Mouse (Mus musculus) adipocyte (in vitro differentiated cells): ENCODE results near the gene Hk3.

Experiments used
- DNase-seq: peaks from one replicate; pipeline ENCODE4 v3.0.0-alpha.2; 2016; ENCODE audit warnings: low spot score

The Hk3 gene

DNA sequence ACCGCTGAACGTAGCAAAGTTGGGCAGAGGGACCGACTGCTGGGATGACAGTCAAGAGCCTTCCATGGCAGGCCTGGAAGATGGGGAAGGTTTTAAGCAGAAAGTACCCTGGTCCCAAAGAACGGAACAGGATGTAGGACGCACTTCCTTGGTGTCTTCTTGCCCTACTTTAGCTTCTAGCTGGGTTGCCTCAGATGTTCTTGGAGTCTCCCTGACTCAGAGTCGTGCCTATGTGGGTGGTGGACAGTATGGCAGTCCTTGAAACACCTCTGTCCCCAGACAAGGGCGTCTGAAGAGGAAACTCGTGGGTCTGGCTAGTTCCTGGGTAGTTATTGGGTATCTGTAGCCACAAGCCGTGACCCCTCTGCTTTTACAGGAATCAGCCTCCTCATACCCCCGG is 19.1 kb downstream of the Hk3 start:
- DNase-seq, result no peak

DNA sequence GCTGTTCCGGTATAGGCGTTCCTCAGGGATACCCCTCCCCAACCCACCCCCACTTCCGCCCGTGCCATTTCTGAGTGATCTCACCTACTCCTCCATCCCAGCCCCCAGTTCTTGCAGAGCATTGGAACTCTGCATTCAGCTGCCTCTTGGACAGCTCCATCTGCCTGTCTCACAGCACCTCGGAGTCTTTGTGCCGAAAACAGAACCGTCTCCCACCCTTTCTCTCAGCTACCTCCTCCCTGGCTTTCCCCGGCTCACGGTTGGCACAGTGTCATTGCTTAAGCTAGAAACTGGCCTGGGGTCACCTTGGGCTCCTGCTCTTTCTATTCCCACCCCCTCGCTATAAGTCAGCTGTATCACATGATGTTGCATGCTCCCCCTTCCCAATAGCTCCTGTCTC is 20.8 kb downstream of the Hk3 start:
- DNase-seq, result no peak

DNA sequence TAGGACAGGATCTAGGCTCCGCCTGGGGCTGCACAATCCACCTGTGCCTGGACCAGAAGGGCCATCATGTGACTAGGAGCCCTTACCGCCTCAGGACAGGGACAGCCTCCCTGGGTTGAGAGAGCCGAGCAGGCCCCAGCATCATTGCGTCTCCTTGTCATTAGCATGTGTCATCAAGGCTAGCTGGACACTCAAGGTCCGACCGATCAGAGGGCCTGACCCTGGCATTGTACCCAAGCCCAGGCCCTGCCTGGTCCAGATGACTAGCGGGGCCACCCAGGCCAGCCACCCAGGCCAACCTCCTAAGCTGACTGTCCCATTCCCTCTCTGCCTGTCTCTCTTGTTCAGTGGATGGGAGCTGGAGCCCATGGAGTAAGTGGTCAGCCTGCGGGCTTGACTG is 23.6 kb downstream of the Hk3 start:
- no peak for DNase-seq

DNA sequence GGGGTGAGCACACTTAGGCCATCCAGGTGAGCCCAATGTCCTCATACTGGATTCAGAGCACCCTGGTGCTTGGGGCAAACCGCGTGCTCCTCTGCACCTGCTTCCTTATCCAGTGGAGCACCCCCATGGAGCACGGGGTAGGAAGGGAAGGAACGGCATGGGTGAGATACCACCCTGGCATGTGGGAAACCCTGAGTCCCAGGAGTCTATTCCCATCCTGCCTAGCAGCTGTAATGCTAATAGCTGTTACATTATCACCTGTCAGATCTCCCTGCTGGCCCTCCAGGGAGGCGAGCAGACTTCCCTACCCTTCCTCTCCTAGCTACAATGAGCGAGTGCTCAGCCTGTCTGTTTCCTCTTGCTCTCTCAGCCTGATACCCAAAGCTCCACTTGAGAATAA is 26.0 kb downstream of the Hk3 start:
- no peak for DNase-seq

DNA sequence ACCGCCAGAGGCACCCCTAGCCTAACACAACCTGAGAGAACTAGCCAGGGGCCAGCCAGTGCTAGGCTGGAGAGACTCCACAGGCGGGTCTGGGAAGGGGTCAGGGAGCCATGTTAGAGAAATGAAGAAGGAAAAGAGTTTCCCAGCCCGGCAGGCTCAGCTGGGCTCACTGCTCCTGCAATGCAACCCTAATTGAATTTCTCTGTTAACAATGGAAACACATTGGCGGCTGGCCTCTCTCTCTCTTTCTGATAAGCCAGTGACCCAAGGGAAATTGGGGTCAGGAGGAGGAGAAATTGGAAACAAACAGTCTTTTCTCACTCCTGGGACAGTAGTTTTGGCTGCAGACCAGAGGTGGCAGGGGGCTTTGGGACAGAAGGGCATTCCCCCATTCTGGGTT is 26.6 kb downstream of the Hk3 start:
- no peak for DNase-seq

DNA sequence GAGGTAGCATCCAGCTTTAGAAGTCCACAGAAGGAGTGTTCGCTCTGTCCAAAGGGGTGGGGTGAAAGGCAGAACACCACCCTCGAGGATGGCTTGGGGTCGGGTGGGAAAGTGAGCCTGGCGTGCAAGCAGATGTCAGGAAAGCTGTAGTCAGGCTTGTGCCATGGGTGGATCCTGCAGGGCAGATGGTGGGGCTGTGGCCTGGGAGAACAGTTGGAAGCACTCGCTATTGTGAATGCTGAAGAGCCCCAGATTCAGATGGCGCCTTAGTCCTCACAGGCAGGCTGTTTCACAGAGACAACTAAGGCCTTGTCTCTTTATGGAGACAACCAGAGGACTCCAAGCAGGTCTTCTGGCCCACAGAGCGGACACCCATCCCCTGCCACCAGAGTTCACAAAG is 29.0 kb downstream of the Hk3 start:
- no peak for DNase-seq

DNA sequence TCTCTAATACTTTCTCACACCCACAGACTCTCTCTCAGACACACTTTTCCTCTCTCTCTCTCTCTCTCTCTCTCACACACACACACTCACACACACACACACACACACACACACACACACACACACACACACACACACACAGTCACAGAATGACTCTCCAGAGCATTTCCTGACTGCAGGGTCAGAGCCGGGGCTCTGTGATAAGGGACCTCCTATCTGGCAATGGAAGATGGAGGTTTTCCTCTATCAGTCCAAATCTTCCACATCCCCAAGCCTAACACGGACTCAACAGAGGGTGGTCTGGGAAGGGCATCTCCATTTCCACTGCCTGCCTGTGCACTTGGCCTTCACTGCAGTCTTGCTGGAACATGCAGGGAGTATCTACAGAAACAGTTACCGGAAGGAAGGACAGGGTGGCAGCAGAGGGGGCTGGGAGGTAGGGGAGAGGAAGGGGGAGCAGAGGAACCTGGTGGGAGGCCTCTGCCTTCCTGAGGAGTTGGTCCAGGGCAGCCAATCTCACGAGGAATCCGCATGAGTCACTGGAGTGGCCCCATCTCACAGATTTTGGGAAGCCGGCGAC is 32.9 kb downstream of the Hk3 start:
- DNase-seq, result no peak

DNA sequence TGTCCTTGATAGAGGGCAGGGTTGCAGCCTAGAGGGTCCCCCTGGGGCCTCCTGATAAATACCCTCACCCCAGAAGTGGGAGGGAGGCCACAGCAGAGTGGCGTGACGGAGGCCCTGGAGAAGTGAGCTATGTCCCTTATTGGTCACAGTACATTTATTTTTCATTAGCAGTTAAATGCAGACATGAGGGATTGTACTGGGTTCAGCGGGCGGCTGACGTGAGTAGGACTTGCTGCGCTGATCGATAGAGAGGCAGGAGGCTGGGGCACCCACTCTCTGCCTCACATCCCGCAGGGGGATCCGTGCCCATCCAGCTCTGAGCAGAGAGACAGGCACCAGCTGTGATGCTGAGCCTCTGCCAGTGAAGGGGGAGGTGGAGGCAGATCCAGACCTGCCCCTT is 33.8 kb downstream of the Hk3 start:
- no peak for DNase-seq

DNA sequence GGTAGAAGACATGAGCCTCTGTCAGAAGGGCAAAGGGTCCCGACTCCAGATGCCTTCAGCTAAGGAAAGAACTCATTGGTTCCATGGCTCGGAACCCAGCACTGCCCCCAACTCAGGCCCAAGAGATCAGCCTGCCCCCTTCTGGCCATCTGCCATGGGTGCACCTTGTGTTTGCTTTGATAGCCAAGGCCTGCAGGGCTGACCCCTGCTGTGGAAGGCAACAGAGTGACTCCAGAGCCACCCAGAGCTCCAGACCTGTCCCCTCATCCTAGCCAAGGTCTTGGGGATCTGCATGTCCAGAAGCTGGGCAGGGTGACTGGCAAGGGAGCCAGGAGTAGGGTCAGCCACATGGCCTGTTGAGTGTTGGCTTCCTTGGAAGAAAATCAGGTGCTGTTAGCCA is 37.6 kb downstream of the Hk3 start:
- no peak for DNase-seq

DNA sequence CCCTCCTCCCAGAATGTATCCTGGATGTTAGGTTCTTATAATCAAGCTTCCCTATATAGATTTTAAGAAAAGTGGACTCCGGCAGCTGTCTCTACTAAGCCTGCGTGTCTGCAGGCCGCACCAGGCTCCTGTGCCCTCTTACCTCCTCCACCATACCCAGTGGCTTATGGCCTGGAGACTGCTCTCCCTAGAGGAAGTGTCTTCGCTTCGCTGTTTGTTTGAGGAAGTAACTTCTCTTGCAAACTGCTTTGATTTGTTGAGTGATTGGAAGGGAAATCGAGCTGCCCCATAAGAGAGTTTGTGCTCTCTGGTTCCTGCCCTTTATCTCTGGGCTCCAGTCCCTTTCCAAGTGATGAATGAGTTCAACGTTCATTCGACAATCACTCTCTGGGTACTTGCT is 38.2 kb downstream of the Hk3 start:
- DNase-seq, result no peak

DNA sequence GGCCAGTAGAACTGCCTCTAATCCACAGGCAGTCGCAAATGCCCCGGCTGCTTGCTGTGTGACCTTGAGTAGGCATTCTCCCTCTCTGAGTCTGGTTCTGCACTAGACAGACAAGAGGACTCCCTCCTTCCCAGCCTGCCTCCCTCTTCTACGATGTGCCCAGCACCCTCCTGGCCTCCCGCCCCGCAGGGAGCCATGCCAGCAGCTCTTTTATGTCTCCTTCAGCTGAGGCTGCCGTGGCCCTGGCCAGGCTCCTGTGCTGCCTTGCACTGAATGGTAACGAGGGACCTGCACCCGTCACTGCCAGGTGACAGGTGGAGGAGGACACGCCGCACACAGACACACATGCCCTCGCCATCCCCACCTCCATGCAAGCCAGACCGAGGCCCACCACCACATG is 40.2 kb downstream of the Hk3 start:
- no peak for DNase-seq

DNA sequence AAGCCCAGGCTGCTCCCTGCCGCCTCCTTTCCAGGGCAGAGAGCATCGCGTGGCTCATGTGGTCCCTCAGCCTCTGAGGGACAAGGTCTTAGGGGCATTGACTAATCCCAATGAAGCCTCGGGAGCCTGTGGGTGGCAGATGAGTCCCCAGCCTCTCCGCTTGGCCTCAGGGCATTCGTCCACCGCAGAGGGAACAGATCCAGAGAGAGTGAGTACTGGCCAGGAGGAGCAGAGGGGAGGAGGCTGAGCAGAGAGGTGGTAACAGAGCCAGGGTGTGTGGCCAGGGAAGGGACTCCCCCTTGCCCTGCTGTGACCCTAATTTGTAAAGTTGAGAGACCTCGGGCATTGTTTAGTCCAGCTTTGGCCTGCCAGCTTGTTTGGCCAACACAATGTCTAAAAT is 42.4 kb downstream of the Hk3 start:
- DNase-seq, result peak; percentile 48

DNA sequence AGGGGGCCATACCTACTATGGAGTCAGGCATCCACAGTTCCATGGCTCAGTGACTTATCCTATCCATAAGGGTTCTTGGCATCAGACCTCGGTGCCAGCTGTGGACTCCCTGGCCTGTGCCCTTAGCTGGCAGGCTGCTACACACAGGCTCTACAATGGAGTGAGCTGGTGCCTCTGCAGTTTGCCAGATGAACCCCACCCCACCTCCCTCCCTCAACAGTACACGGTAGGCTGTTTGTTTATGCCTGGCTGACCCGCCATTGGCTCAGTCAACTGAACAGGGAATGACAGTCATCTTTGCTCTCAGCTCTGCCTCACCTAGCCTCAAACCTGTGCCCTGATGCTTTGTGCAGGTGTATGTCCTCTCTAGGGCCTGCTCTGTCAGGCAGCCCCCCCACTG is 45.6 kb downstream of the Hk3 start:
- no peak for DNase-seq

DNA sequence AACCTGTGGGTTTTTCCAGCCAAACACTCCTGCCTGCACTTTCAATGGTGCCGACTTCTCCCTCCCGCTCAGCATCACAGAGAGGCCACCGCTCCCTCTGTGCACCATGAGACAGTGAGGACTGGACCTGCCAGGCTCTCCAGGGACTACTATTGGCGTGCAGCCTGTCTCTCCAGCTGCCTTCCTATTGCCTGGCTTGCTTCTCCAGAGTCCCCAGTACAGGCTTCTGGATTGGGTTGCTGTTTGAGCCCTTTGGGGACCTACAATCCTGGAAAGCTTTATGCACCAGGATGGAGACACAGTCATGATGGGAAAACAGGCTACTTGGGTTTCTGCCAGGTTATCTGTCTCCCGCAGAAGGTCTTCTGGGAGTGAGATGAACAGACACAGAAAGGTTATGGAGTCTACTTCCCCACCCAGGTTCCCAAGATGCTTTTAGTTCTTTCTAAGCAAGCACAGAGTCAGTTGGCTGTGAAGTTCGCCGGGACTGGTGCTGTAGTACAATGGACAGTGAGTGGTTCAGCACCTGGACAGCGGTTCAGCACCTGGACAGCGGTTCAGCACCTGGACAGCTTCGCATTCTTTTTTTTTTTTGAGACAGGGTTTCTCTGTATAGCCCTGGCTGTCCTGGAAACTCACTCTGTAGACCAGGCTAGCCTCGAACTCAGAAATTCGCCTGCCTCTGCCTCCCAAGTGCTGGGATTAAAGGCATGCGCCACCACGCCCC is 50.5 kb downstream of the Hk3 start:
- peak; percentile 72 for DNase-seq

DNA sequence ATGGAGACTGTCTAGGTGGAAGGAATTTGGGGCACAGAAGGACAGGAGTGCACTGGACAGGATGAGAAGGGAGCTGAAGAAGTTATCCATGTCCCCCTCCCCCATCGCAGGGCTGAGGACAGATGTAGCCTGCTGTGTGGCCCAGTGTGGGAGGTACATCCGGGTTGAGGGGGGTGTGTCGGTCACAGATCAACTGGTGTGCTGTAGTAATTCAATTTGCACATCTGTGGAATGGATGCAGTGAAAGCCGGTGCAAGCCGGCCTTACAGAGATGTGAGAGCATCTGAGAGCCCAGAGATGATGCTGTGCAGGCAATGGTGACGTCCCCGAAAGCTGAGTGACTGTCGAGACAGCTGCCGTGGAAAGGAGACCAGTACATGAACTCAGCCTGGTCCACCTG is 51.7 kb downstream of the Hk3 start:
- no peak for DNase-seq

DNA sequence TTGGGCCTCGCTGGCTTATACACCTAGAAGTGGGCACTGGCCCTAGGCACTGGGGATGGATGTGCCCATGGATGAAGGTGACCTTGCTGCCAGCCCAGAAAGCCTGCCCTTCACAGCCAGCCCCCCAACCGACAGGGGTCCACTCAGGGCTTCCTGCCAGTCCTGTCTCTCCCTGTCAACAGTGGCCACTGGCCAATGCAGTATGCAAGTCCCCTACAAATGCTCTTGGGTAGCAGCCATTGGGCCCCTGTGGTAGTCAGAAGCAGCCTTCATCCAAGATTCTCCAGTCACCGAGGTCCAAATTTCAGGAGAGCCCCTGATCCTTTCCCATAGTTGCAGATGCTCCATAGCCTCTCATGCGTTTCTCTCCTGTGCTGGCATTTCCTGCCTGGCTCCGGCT is 52.5 kb downstream of the Hk3 start:
- DNase-seq, result no peak

DNA sequence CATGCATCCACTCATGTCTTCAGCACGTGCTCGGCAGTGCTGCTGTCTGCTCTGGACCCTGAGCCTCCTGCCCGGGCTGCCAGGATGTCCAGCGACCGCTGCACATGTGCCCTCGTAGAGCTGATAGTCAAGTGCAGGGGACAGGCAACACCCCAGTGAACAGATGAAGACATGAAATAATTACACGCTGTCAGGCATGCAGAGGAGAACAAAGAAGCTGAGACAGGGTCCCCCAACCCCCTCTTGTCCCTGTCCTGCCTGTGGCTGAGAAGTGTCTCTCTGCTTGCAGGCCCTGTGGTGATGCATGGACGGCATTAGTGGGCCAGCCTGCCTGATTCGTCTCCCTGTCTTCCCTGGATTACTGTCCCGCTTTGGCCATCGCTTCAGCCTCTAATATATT is 53.7 kb downstream of the Hk3 start:
- DNase-seq, result no peak

DNA sequence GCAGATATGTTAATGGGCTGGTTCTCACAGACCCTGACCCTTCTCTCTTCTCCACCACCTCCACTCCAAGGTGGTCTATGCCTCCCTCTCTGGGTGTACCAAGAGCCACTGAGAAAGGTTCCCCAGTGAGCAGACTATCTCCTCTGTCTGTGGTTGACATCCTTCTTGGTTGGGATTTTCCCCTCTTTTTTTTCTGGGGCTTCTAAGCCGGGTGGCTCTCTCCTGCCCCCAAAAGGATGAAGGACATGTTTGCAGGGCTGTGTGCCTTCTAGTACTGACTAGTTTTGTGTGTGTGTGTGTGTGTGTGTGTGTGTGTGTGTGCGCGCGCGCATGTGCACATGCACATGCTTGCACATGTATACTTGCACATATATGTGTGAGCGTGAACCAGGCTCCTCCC is 55.9 kb downstream of the Hk3 start:
- DNase-seq, result no peak

DNA sequence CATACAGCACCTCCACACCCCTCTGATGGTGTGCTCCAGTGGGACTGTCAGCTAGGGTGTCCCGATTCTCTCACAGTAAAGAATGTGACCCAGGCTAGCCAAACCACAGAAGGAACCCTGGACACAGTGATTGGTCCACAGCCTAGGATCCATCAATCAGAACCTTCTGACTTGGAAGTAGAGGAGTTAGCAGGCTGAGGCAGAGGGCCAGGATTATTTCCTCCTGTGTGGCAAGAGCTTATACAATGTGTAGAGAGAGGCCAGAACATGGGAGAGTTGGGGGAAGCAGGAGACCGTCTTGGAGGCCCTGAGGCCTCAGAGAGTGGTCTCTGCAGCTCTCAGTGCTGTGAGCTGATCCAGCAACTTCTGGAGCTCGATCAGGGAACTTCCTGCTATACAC is 60.7 kb downstream of the Hk3 start:
- peak; percentile 59 for DNase-seq

DNA sequence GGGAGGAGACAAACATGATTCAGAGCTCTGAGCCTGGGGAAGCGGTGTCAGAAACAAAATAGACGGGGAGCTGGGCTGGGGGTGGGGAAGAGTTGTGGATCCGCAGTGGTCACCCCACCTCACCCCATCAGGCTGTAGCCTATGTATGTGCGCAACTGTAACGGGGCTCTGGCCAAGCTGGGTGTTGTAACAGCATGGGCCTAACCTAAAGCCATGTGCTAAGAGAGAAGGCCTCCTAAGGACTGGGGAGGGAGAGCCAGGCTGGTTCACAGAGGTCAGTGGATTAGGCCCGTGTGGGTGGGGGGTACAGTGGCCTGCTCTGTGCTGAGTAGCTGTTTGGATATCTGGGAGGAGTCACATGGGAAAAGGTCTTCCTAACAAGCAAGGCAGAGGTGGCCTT is 61.3 kb downstream of the Hk3 start:
- DNase-seq, result no peak

DNA sequence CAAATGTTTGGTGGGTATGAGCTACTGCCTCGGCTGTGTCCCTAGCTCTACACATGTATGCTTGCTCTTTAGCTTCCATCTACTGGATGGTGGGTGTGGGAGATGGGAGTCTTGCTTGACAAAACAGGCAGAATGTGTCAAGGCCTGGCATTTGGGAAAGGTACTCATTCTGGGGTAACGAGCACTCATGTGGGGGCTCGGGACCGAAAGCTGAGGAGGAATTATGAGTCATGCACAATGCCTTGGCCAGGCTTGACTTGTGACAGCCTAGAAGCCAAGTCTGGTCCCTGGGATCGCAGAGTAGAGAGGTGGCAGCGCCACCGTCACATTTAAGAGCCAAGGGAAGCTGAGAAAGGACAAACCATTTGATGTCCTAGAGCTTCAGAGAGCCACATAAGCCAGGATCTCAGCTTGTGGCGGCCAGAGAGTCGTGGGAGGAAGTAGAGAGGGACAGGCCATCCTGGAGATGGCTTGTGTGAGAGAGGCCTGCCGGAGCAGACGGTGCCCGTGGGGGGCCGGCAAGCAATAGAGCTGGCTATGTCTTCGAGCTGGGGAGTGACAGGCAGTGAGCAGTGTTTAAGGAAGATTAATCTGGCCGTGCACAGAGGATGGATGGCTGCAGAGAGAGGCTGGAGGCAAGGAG is 62.0 kb downstream of the Hk3 start:
- DNase-seq, result no peak

DNA sequence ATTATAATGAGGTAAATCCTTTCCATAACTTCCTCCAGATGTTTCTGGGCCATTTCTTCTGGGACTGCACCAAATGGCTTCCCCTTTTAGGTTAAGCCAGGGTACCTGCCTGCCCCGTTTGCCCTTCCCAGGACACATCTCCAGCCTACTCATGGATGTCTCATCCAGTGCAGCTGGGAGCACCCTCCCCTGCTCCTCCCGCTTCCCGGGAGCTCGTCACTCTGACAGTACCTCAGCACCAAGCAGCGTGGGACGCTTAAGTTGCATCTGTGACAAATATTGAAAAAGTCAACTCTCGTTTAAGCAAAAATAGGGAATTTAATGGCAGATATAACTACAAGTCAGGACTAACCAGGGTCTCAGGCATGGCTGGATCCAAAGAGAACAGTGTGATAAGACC is 63.9 kb downstream of the Hk3 start:
- no peak for DNase-seq
